17 mouse cellular contexts compared by ENCODE assay signal in genomic region chr16:21349869-21350268, GRCm38 (mm10).
DNase-seq lines count a peak whose midpoint lies in the region; ATAC-seq and TF ChIP-seq lines count a peak whose summit lies in the region.
"Had no signal": no experiment of that assay in that cellular context is flagged by ENCODE, and none has a peak within 500 bp of the region (broad histone marks: within the 10 kb centered on the region; RNA-seq: fewer than 3 reads in every experiment).

No protein-coding gene starts in this region.

- H3K4me3 ChIP-seq in gastrocnemius, adult 2 months, result no peak overlapping the region
- H3K4me3 ChIP-seq in liver, postnatal 0 days (ENCODE audit: low read depth, low read length), result no peak overlapping the region
- no peak overlapping the region for H3K4me3 ChIP-seq in E14TG2a.4 (replicated peaks; ENCODE audit: low read length)
- H3K4me3 ChIP-seq: erythroblast, embryonic 14.5 days; hindbrain, embryonic 15.5 days had no signal

- H3K9ac ChIP-seq in liver, postnatal 0 days (replicated peaks), result no peak overlapping the region
- H3K9ac ChIP-seq: hindbrain, embryonic 15.5 days had no signal

- TF ChIP-seq EP300 in liver, postnatal 0 days (IDR thresholded peaks at IDR 0.05; ENCODE audit: low read depth), result no peak

- WGBS in liver, postnatal 0 days (ENCODE audit: insufficient replicate concordance), result 64% methylated on average over 1 of the region's 1 CpGs

- H3K36me3 ChIP-seq in liver, postnatal 0 days (replicated peaks; ENCODE audit: insufficient read depth, low read length), result no peaks in the 10 kb centered on the region
- H3K36me3 ChIP-seq in E14TG2a.4 (ENCODE audit: insufficient read depth, low read length), result no peaks in the 10 kb centered on the region
- H3K36me3 ChIP-seq: hindbrain, embryonic 15.5 days had no signal

- TF ChIP-seq CTCF in gastrocnemius, adult 2 months (IDR thresholded peaks at IDR 0.05), result peak; percentile 33
- peak; percentile 52 for TF ChIP-seq CTCF in liver, postnatal 0 days (IDR thresholded peaks at IDR 0.05; ENCODE audit: low read depth)
- peak; percentile 60 for TF ChIP-seq CTCF in E14TG2a.4 (conservative IDR thresholded peaks at IDR 0.05; ENCODE audit: low read length)

- intact Hi-C loops in gastrocnemius, adult 2 months (cut with DNase I), result no loop called here
- intact Hi-C loops in gastrocnemius, postnatal 36 days (cut with DNase I), result no loop called here
- intact Hi-C loops in left cerebral cortex, postnatal 25 days (cut with DNase I), result loop anchor here (5.0 kb wide), 1 partner anchor 78 kb away; no protein-coding TSS in a partner anchor

- H3K27ac ChIP-seq in gastrocnemius, adult 2 months, result no peak overlapping the region
- H3K27ac ChIP-seq in liver, postnatal 0 days (ENCODE audit: low read depth), result no peak overlapping the region
- H3K27ac ChIP-seq: hindbrain, embryonic 15.5 days had no signal

- no peaks in the 10 kb centered on the region for H3K4me1 ChIP-seq in liver, postnatal 0 days (ENCODE audit: insufficient read depth)
- peaks cover 9% of the 10 kb centered on the region for H3K4me1 ChIP-seq in E14TG2a.4 (replicated peaks; ENCODE audit: low read depth, low read length)
- H3K4me1 ChIP-seq: hindbrain, embryonic 15.5 days had no signal

- H3K27me3 ChIP-seq in liver, postnatal 0 days (ENCODE audit: insufficient read depth, low read length), result no peaks in the 10 kb centered on the region
- peaks cover 3% of the 10 kb centered on the region for H3K27me3 ChIP-seq in E14TG2a.4 (ENCODE audit: insufficient read depth, low read length)
- H3K27me3 ChIP-seq: hindbrain, embryonic 15.5 days had no signal

- DNase-seq in gastrocnemius, adult 2 months, result no peak
- no peak for DNase-seq in gastrocnemius, postnatal 36 days
- no peak for DNase-seq in liver, postnatal 0 days
- DNase-seq in liver, result no peak
- peak; percentile 15 for DNase-seq in induced T-regulatory cell, adult 2 months (ENCODE audit: low read depth)
- DNase-seq in urinary bladder, postnatal 4 days (ENCODE audit: low spot score in 2 of 2), result no peak
- no peak for DNase-seq in left cerebral cortex, postnatal 25 days (ENCODE audit: low spot score in 2 of 2)
- DNase-seq: adrenal gland, postnatal 36 days; cerebellum, postnatal 10 days; heart, adult 18-20 months; heart, postnatal 10 days; kidney, adult 8-10 months; left cerebral cortex, postnatal 4 days had no signal

- ATAC-seq in liver, postnatal 0 days, result no peak
- ATAC-seq: forebrain, embryonic 16.5 days had no signal

- no peak overlapping the region for H3K4me2 ChIP-seq in liver, postnatal 0 days (ENCODE audit: low read depth, low read length)
- H3K4me2 ChIP-seq: hindbrain, embryonic 15.5 days had no signal

- no peaks in the 10 kb centered on the region for H3K9me3 ChIP-seq in liver, postnatal 0 days (ENCODE audit: low read length)
- no peaks in the 10 kb centered on the region for H3K9me3 ChIP-seq in E14TG2a.4 (ENCODE audit: low read length)
- H3K9me3 ChIP-seq: hindbrain, embryonic 15.5 days had no signal
